Mouse (Mus musculus) kidney, adult 2 months (tissue): ENCODE measurements at regions not wholly inside any gene's neighbourhood (a gene's known extent, or its start where the extent isn't known, plus 50 kb on each side); places are given as distances from the start of the nearest gene placed in this dataset.

Source experiments
- CTCF ChIP-seq: fragments of 200-500 bp; conservative IDR thresholded peaks from 2 replicates; pipeline ENCODE4 v1.5.1; 2011; ENCODE audit warnings: low read depth, mild to moderate bottlenecking, control low read depth, low read length, moderate library complexity, mixed read lengths; ENCODE audit not compliant: insufficient read depth, insufficient read length
- POLR2A ChIP-seq: fragments of 200-500 bp; IDR thresholded peaks from one replicate; pipeline ENCODE4 v1.6.1; 2011; ENCODE audit warnings: low read depth, low read length, control low read depth

DNA sequence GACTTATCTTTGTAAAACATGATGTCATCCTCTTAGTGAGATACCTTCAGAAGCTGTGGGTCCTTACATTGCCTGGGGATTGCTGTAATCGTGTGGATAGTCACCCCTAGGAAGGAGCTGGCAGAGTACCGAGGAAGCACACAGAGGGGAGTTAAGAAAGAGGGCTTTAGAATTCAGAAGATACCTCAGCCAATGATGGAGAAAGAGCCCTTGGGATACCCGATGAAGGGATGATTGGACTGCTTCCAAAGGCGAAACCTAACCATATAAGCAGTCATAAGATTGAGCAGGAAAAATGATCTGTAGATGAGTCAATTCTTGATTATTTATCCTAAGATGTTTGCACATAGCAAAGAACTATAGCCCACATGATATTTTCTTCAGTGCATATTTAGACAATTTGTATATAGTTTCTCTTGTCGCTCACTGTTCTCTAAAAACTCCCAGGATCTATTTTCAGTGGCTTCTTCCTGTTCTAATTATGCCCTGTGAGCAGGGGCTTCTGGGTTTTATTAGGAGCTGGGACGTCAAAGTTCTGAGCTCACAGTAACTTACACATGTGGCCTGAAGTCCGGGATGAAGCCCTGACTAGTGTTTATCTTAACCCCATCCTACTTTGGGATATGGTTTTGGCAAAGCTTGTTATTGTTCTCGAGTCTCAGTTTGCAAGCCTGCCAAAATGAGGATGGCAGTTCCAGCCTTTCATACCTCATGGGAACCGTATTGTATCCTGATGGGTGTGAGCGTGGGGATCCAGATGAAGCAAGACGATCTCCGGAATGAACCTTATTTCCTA, 134.9 kb upstream of the Ccnd2 start:
- TF ChIP-seq POLR2A (no peak), CTCF (no peak)
